Mouse (Mus musculus) heart, embryonic 13.5 days (tissue): Measurements from ENCODE around the gene Golga4. TPM values are rescaled to one million over a fixed set of nuclear protein-coding genes. Genes with fewer than 3 reads are reported as not detected.

Source experiments
- ATAC-seq: fragments of 200-750 bp; cut with Nextera tagmentation; 2 replicates; pipeline ENCODE4 v1.8.0; 2017; ENCODE audit warnings: moderate TSS enrichment; ENCODE audit not compliant: insufficient number of reproducible peaks, low FRiP score, low TSS enrichment; ENCODE audit errors: extremely low read depth
- H3K27ac ChIP-seq: fragments of 300-500 bp; sonication (generic); replicated peaks from 2 replicates; pipeline ENCODE4 v1.5.1; 2015; ENCODE audit warnings: moderate library complexity, mild to moderate bottlenecking, inconsistent platforms
- H3K27me3 ChIP-seq: fragments of 300-500 bp; sonication (generic); replicated peaks from 2 replicates; pipeline ENCODE4 v1.6.1; 2015; ENCODE audit warnings: mild to moderate bottlenecking, inconsistent platforms
- H3K36me3 ChIP-seq: fragments of 300-500 bp; sonication (generic); 2 replicates; pipeline ENCODE4 v1.6.1; 2015; ENCODE audit warnings: mild to moderate bottlenecking, inconsistent platforms
- H3K4me1 ChIP-seq: fragments of 300-500 bp; sonication (generic); 2 replicates; pipeline ENCODE4 v1.6.1; 2015; ENCODE audit warnings: inconsistent platforms
- H3K4me2 ChIP-seq: fragments of 300-500 bp; sonication (generic); 2 replicates; pipeline ENCODE4 v1.6.1; 2015; ENCODE audit warnings: inconsistent platforms, mild to moderate bottlenecking, moderate library complexity
- H3K4me3 ChIP-seq: fragments of 300-500 bp; sonication (generic); 2 replicates; pipeline ENCODE4 v1.5.1; 2015; ENCODE audit warnings: moderate library complexity, mild to moderate bottlenecking, inconsistent platforms
- H3K9ac ChIP-seq: fragments of 300-500 bp; sonication (generic); 2 replicates; pipeline ENCODE4 v1.6.1; 2015; ENCODE audit warnings: inconsistent platforms, mild to moderate bottlenecking, moderate library complexity
- H3K9me3 ChIP-seq: fragments of 300-500 bp; sonication (generic); 2 replicates; pipeline ENCODE4 v1.6.1; 2016; ENCODE audit warnings: inconsistent platforms
- WGBS: fragments of 180-500 bp; shearing (Covaris S2); methylation state at CpG from one replicate; pipeline ENCODE4 v1.1.7; 2015; ENCODE audit warnings: mixed read lengths; 5-methylcytosine and 5-hydroxymethylcytosine counted together
- polyA plus RNA-seq: library from polyadenylated mRNA; unstranded; fragments of >200 nt; fragmentation: Nextera tagmentation; extraction: Ambion mirVana; gene quantifications from 2 replicates; pipeline ENCODE4 v1.2.1, GENCODE M21; 2015

Gene Golga4
- polyA plus RNA-seq, 1 experiment from 2014 or later = 47.5 TPM

GRCm38 (mm10) chr9:118508601-118509000, 2.5 kb downstream of the Golga4 start:
- Histone ChIP-seq H3K9ac (0 out of 2 replicates have a peak overlapping the region, but pooled peaks have one; percentile 57), H3K9me3 (no peaks in the 10 kb centered on the region), H3K4me2 (peak overlapping the region; percentile 94; the same call in 1 of the 2 replicates), H3K27me3 (no peaks in the 10 kb centered on the region), H3K4me1 (peaks cover 67% of the 10 kb centered on the region), H3K27ac (no peak overlapping the region), H3K36me3 (peaks cover 5% of the 10 kb centered on the region; the same call in 1 of the 2 replicates), H3K4me3 (peak overlapping the region; percentile 92; the same call in 1 of the 2 replicates)
- 80% methylated on average over 7 of the region's 7 CpGs for WGBS
- no peak for ATAC-seq

GRCm38 (mm10) chr9:118510941-118511690, 5.0 kb downstream of the Golga4 start:
- Histone ChIP-seq H3K9me3 (no peaks in the 10 kb centered on the region), H3K9ac (peak overlapping the region; percentile 58; the same call in 1 of the 2 replicates), H3K4me3 (no peak overlapping the region), H3K27ac (peak overlapping the region; percentile 79), H3K27me3 (no peaks in the 10 kb centered on the region), H3K36me3 (peaks cover 23% of the 10 kb centered on the region), H3K4me2 (peak overlapping the region; percentile 1; the same call in 1 of the 2 replicates), H3K4me1 (peaks cover 82% of the 10 kb centered on the region)
- 67% methylated on average over 15 of the region's 15 CpGs for WGBS
- no peak for ATAC-seq

GRCm38 (mm10) chr9:118512681-118513233, 6.7 kb downstream of the Golga4 start:
- H3K27me3 ChIP-seq = no peaks in the 10 kb centered on the region
- no peak for ATAC-seq
- WGBS = 36% methylated on average over 3 of the region's 3 CpGs
- H3K4me2 ChIP-seq = peak overlapping the region; percentile 18
- H3K27ac ChIP-seq = peak overlapping the region; percentile 79
- H3K4me1 ChIP-seq = peaks cover 87% of the 10 kb centered on the region
- peaks cover 23% of the 10 kb centered on the region for H3K36me3 ChIP-seq
- H3K4me3 ChIP-seq = no peak overlapping the region
- H3K9ac ChIP-seq = peak overlapping the region; percentile 24; the same call in 1 of the 2 replicates
- no peaks in the 10 kb centered on the region for H3K9me3 ChIP-seq

- H3K27ac ChIP-seq = peak overlapping the region; percentile 64
- peaks cover 85% of the 10 kb centered on the region for H3K4me1 ChIP-seq
- no peak overlapping the region for H3K4me2 ChIP-seq
- H3K36me3 ChIP-seq = peaks cover 23% of the 10 kb centered on the region
- WGBS = 51% methylated on average over 6 of the region's 6 CpGs
- no peaks in the 10 kb centered on the region for H3K27me3 ChIP-seq
- H3K4me3 ChIP-seq = no peak overlapping the region
- no peak overlapping the region for H3K9ac ChIP-seq
- H3K9me3 ChIP-seq = no peaks in the 10 kb centered on the region
- no peak for ATAC-seq
Observed at GRCm38 (mm10) chr9:118515476-118515875, 9.4 kb downstream of the Golga4 start.

GRCm38 (mm10) chr9:118516162-118516561, 10.1 kb downstream of the Golga4 start:
- Histone ChIP-seq H3K27ac (no peak overlapping the region), H3K4me3 (no peak overlapping the region), H3K27me3 (no peaks in the 10 kb centered on the region), H3K4me2 (no peak overlapping the region), H3K36me3 (peaks cover 19% of the 10 kb centered on the region), H3K9ac (no peak overlapping the region), H3K9me3 (no peaks in the 10 kb centered on the region), H3K4me1 (peaks cover 85% of the 10 kb centered on the region)
- no peak for ATAC-seq
- WGBS = 86% methylated on average over 3 of the region's 3 CpGs

- no peak for ATAC-seq
- H3K4me1 ChIP-seq = peaks cover 82% of the 10 kb centered on the region
Observed at GRCm38 (mm10) chr9:118517619-118518018, 11.6 kb downstream of the Golga4 start.

GRCm38 (mm10) chr9:118519101-118519500, 13.0 kb downstream of the Golga4 start:
- H3K27ac ChIP-seq = peak overlapping the region; percentile 63
- 48% methylated on average over 8 of the region's 8 CpGs for WGBS
- peak overlapping the region; percentile 17 for H3K9ac ChIP-seq

More at GRCm38 (mm10) chr9:118517619-118518018, 11.6 kb downstream of the Golga4 start:
- 72% methylated on average over 8 of the region's 8 CpGs for WGBS
- no peak overlapping the region for H3K4me3 ChIP-seq
- no peaks in the 10 kb centered on the region for H3K9me3 ChIP-seq
- H3K36me3 ChIP-seq = peaks cover 22% of the 10 kb centered on the region
- 0 out of 2 replicates have a peak overlapping the region, but pooled peaks have one; percentile 10 for H3K9ac ChIP-seq
- H3K4me2 ChIP-seq = no peak overlapping the region
- no peak overlapping the region for H3K27ac ChIP-seq
- H3K27me3 ChIP-seq = no peaks in the 10 kb centered on the region

GRCm38 (mm10) chr9:118520011-118520410, 13.9 kb downstream of the Golga4 start:
- no peak for ATAC-seq
- H3K27me3 ChIP-seq = no peaks in the 10 kb centered on the region
- H3K36me3 ChIP-seq = peaks cover 32% of the 10 kb centered on the region
- H3K9ac ChIP-seq = peak overlapping the region; percentile 71
- peak overlapping the region; percentile 60 for H3K4me2 ChIP-seq
- H3K9me3 ChIP-seq = no peaks in the 10 kb centered on the region
- 31% methylated on average over 8 of the region's 8 CpGs for WGBS
- 0 out of 2 replicates have a peak overlapping the region, but pooled peaks have one; percentile 8 for H3K4me3 ChIP-seq
- H3K4me1 ChIP-seq = peaks cover 82% of the 10 kb centered on the region
- H3K27ac ChIP-seq = peak overlapping the region; percentile 78

More at GRCm38 (mm10) chr9:118519101-118519500, 13.0 kb downstream of the Golga4 start:
- H3K4me2 ChIP-seq = peak overlapping the region; percentile 18; the same call in 1 of the 2 replicates
- peaks cover 80% of the 10 kb centered on the region for H3K4me1 ChIP-seq
- H3K4me3 ChIP-seq = no peak overlapping the region
- ATAC-seq = no peak
- H3K9me3 ChIP-seq = no peaks in the 10 kb centered on the region
- H3K36me3 ChIP-seq = peaks cover 32% of the 10 kb centered on the region
- no peaks in the 10 kb centered on the region for H3K27me3 ChIP-seq

GRCm38 (mm10) chr9:118520858-118521257, 14.8 kb downstream of the Golga4 start:
- Histone ChIP-seq H3K4me3 (no peak overlapping the region), H3K27ac (peak overlapping the region; percentile 71; the same call in 1 of the 2 replicates), H3K36me3 (peaks cover 35% of the 10 kb centered on the region), H3K9me3 (no peaks in the 10 kb centered on the region), H3K27me3 (no peaks in the 10 kb centered on the region), H3K9ac (peak overlapping the region; percentile 56; the same call in 1 of the 2 replicates), H3K4me1 (peaks cover 74% of the 10 kb centered on the region), H3K4me2 (no peak overlapping the region; the same call in 1 of the 2 replicates)
- ATAC-seq = 0 out of 2 replicates have a peak, but pooled peaks have one; percentile 29
- 22% methylated on average over 3 of the region's 3 CpGs for WGBS

- no peak overlapping the region; the same call in 1 of the 2 replicates for H3K9ac ChIP-seq
- no peak overlapping the region for H3K4me3 ChIP-seq
- ATAC-seq = no peak
- no peaks in the 10 kb centered on the region for H3K27me3 ChIP-seq
- no peaks in the 10 kb centered on the region for H3K9me3 ChIP-seq
- H3K4me1 ChIP-seq = peaks cover 66% of the 10 kb centered on the region
- peaks cover 43% of the 10 kb centered on the region for H3K36me3 ChIP-seq
- H3K4me2 ChIP-seq = no peak overlapping the region
- WGBS = 59% methylated on average over 8 of the region's 8 CpGs
- no peak overlapping the region for H3K27ac ChIP-seq
Observed at GRCm38 (mm10) chr9:118521659-118522058, 15.6 kb downstream of the Golga4 start.

- peaks cover 63% of the 10 kb centered on the region for H3K36me3 ChIP-seq
- WGBS = 68% methylated on average over 11 of the region's 11 CpGs
- peak overlapping the region; percentile 64 for H3K27ac ChIP-seq
- H3K4me3 ChIP-seq = no peak overlapping the region
- H3K27me3 ChIP-seq = no peaks in the 10 kb centered on the region
- H3K9me3 ChIP-seq = no peaks in the 10 kb centered on the region
- ATAC-seq = no peak
- no peak overlapping the region for H3K9ac ChIP-seq
- H3K4me2 ChIP-seq = peak overlapping the region; percentile 27
- peaks cover 50% of the 10 kb centered on the region for H3K4me1 ChIP-seq
Observed at GRCm38 (mm10) chr9:118523738-118524137, 17.7 kb downstream of the Golga4 start.
